In genomic region chr7:29301127-29301566, GRCm38 (mm10) we compare ENCODE assay signal across 9 mouse cellular contexts. TPM values are rescaled to one million over a fixed set of nuclear protein-coding genes. Genes with fewer than 3 reads are reported as not detected.
DNase-seq lines count a peak whose midpoint lies in the region; ATAC-seq and TF ChIP-seq lines count a peak whose summit lies in the region.
"Had no signal": no experiment of that assay in that cellular context is flagged by ENCODE, and none has a peak within 500 bp of the region (broad histone marks: within the 10 kb centered on the region; RNA-seq: fewer than 3 reads in every experiment).

No protein-coding gene starts in this region.

- no peak for TF ChIP-seq EP300 in stomach, postnatal 0 days (optimal IDR thresholded peaks at IDR 0.05)

- no peaks in the 10 kb centered on the region; the same call in 1 of the 2 replicates for H3K4me1 ChIP-seq in cortical plate, adult 2 months (ENCODE audit: control insufficient read depth, insufficient read depth, low read length)
- H3K4me1 ChIP-seq in midbrain, embryonic 12.5 days: peaks cover 18% of the 10 kb centered on the region
- 0 out of 2 replicates have a peak, but pooled peaks cover 2% of the 10 kb centered on the region for H3K4me1 ChIP-seq in stomach, postnatal 0 days (replicated peaks; ENCODE audit: control insufficient read depth, insufficient read depth)

- intact Hi-C loops in gastrocnemius, postnatal 14 days (cut with DNase I; ENCODE audit: low total_unique reads): no loop called here

- H3K36me3 ChIP-seq in midbrain, embryonic 12.5 days: no peaks in the 10 kb centered on the region
- no peaks in the 10 kb centered on the region for H3K36me3 ChIP-seq in stomach, postnatal 0 days (ENCODE audit: control insufficient read depth, insufficient read depth, low read length)

- peak overlapping the region; percentile 29 for H3K4me2 ChIP-seq in midbrain, embryonic 12.5 days (replicated peaks)
- H3K4me2 ChIP-seq in stomach, postnatal 0 days (replicated peaks; ENCODE audit: low read depth): 0 out of 2 replicates have a peak overlapping the region, but pooled peaks have one; percentile 5

- H3K9me3 ChIP-seq in midbrain, embryonic 12.5 days: no peaks in the 10 kb centered on the region
- no peaks in the 10 kb centered on the region for H3K9me3 ChIP-seq in stomach, postnatal 0 days (ENCODE audit: control insufficient read depth, low read length)

- whole genome bisulfite sequencing in midbrain, embryonic 12.5 days: 1% methylated on average over 7 of the region's 7 CpGs
- WGBS in stomach, postnatal 0 days: under 1% methylated on average over 7 of the region's 7 CpGs

- H3K4me3 ChIP-seq in cortical plate, adult 2 months (ENCODE audit: insufficient read depth, low read length): no peak overlapping the region
- H3K4me3 ChIP-seq in midbrain, embryonic 12.5 days: 0 out of 2 replicates have a peak overlapping the region, but pooled peaks have one; percentile 16
- no peak overlapping the region for H3K4me3 ChIP-seq in stomach, postnatal 0 days (ENCODE audit: low read depth, low read length)

- TF ChIP-seq CTCF in cortical plate, adult 2 months (IDR thresholded peaks at IDR 0.05; ENCODE audit: extremely low read depth, insufficient read depth, low read length): peak; percentile 68
- TF ChIP-seq CTCF in stomach, postnatal 0 days (IDR thresholded peaks at IDR 0.05; ENCODE audit: low read depth): peak; percentile 77

- no peaks in the 10 kb centered on the region for H3K27me3 ChIP-seq in midbrain, embryonic 12.5 days
- no peaks in the 10 kb centered on the region for H3K27me3 ChIP-seq in stomach, postnatal 0 days (ENCODE audit: control insufficient read depth, insufficient read depth, low read length)

- no peak overlapping the region for H3K27ac ChIP-seq in cortical plate, adult 2 months (ENCODE audit: insufficient read depth, low read length)
- H3K27ac ChIP-seq in midbrain, embryonic 12.5 days (replicated peaks): peak overlapping the region; percentile 39; the same call in 1 of the 2 replicates
- H3K27ac ChIP-seq in stomach, postnatal 0 days (replicated peaks): no peak overlapping the region

- peak; percentile 74 for DNase-seq in layer of hippocampus, adult 11-12 months (ENCODE audit: low spot score)
- DNase-seq in layer of hippocampus, adult 9-11 months: no peak
- DNase-seq in NIH3T3 (ENCODE audit: low read depth): peak; percentile 88
- peak; percentile 67 for DNase-seq in gastrocnemius, postnatal 14 days
- DNase-seq in kidney, postnatal 25 days: peak; percentile 64 to 84
- peak; percentile 70 for DNase-seq in stomach, postnatal 0 days (ENCODE audit: low spot score)

- no peak overlapping the region for H3K9ac ChIP-seq in midbrain, embryonic 12.5 days (replicated peaks)
- H3K9ac ChIP-seq in stomach, postnatal 0 days (ENCODE audit: low read length): no peak overlapping the region

- no peak for TF ChIP-seq POLR2A in cortical plate, adult 2 months (IDR thresholded peaks at IDR 0.05; ENCODE audit: extremely low read depth, insufficient read depth, low read length)

- ATAC-seq in midbrain, embryonic 12.5 days (ENCODE audit: low FRiP score, low read depth): no peak
- ATAC-seq in stomach, postnatal 0 days (ENCODE audit: low FRiP score, low TSS enrichment): no peak

RNA-seq across cellular contexts. Expression of gene Dpf1, which starts 2.6 kb away (rescaled TPM):
- polyA plus RNA-seq in cortical plate, adult 2 months (2012; rRNA removed): 59.6 and 65.1 TPM in 2 replicates
- total RNA-seq in gastrocnemius, postnatal 14 days (2021): 1 to 10 TPM; 2.7 to 4.5 TPM
- polyA plus RNA-seq in midbrain, embryonic 12.5 days (2016; fragmentation: Nextera tagmentation; extraction: Ambion mirVana): 115 and 119 TPM in 2 replicates
- 1.9 TPM in 2 replicates for polyA plus RNA-seq in stomach, postnatal 0 days (2015; fragmentation: Nextera tagmentation; extraction: Ambion mirVana)

RNA-seq across cellular contexts. Expression of gene Ppp1r14a, which starts 12.0 kb away (rescaled TPM):
- polyA plus RNA-seq in cortical plate, adult 2 months (2012; rRNA removed): 40.8 and 44.7 TPM in 2 replicates
- total RNA-seq in gastrocnemius, postnatal 14 days (2021): 10 to 100 TPM in 1 of 2 experiments, 1 to 10 TPM in 1; 9.4 to 11.6 TPM
- 19.2 and 20.0 TPM in 2 replicates for polyA plus RNA-seq in midbrain, embryonic 12.5 days (2016; fragmentation: Nextera tagmentation; extraction: Ambion mirVana)
- 53.3 and 64.8 TPM in 2 replicates for polyA plus RNA-seq in stomach, postnatal 0 days (2015; fragmentation: Nextera tagmentation; extraction: Ambion mirVana)

RNA-seq across cellular contexts. Expression of gene Spint2, which starts 19.4 kb away (rescaled TPM):
- 25.9 and 27.4 TPM in 2 replicates for polyA plus RNA-seq in cortical plate, adult 2 months (2012; rRNA removed)
- 1 to 10 TPM; 5.5 to 6.4 TPM for total RNA-seq in gastrocnemius, postnatal 14 days (2021)
- 23.8 and 25.7 TPM in 2 replicates for polyA plus RNA-seq in midbrain, embryonic 12.5 days (2016; fragmentation: Nextera tagmentation; extraction: Ambion mirVana)
- 638 and 692 TPM in 2 replicates for polyA plus RNA-seq in stomach, postnatal 0 days (2015; fragmentation: Nextera tagmentation; extraction: Ambion mirVana)

RNA-seq across cellular contexts. Expression of gene 2200002D01Rik, which starts 52.9 kb away (rescaled TPM):
- 0.10 and 0.47 TPM in 2 replicates for polyA plus RNA-seq in cortical plate, adult 2 months (2012; rRNA removed)
- 1 to 10 TPM in 1 of 2 experiments, under 1 TPM in 1; 0.59 to 1.2 TPM for total RNA-seq in gastrocnemius, postnatal 14 days (2021)
- 2.1 and 2.9 TPM in 2 replicates for polyA plus RNA-seq in midbrain, embryonic 12.5 days (2016; fragmentation: Nextera tagmentation; extraction: Ambion mirVana)
- polyA plus RNA-seq in stomach, postnatal 0 days (2015; fragmentation: Nextera tagmentation; extraction: Ambion mirVana): 192 and 201 TPM in 2 replicates
- total RNA-seq: left cerebral cortex, postnatal 14 days had no signal

Comparison
In these comparisons a context has a peak if more than half of its experiments do, and no peak if none do; other contexts are left out.
1. RNA of gene Dpf1, which starts 2.6 kb away (polyA plus RNA-seq): 115 to 119 TPM in midbrain, embryonic 12.5 days and 59.6 to 65.1 TPM in cortical plate, adult 2 months; 1.9 TPM in stomach, postnatal 0 days; every median in the first group is over 10 times any median in the second.
2. RNA of gene Spint2, which starts 19.4 kb away (polyA plus RNA-seq): 638 to 692 TPM in stomach, postnatal 0 days; 25.9 to 27.4 TPM in cortical plate, adult 2 months and 23.8 to 25.7 TPM in midbrain, embryonic 12.5 days; every median in the first group is over 10 times any median in the second.